Mouse (Mus musculus) spleen, embryonic (tissue): ENCODE data around the gene Wdr60.

Experiments used
- CTCF ChIA-PET: fragments of 350-600 bp; sonication (Branson Sonifier 250); formaldehyde crosslinking; loops from one replicate; lab custom pipeline; 2022; lab: Charles Lee

The Wdr60 gene

GRCm38 (mm10) chr12:116269450-116269849, 6.6 kb upstream of the Wdr60 start:
- CTCF ChIA-PET: no interaction called here

DNA sequence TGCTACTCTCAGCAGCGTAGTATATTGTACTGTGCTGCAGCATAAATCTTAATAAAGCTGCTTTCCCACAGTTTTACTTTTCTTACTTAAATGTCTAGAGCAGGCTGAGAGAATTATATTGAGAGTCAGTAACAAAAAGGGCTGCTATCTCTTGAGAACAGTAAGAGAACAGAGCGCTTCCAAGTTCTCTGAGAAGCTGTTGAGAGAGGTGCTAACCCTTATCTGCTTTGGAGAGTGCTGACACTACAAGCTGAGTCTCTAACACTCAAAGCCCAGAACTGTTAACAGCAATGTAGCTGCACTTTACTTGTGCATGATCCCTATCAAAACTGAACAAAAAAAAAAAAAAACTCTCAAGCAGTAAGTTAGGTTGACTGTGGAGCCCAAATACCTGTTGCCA, 2.5 kb upstream of the Wdr60 start:
- CTCF ChIA-PET: no interaction called here

GRCm38 (mm10) chr12:116264756-116265155, 1.9 kb upstream of the Wdr60 start:
- CTCF ChIA-PET: interaction anchor here (0.7 kb wide), 1 partner anchor 18 kb away, joined by 3 read pairs; no protein-coding TSS in a partner anchor

DNA sequence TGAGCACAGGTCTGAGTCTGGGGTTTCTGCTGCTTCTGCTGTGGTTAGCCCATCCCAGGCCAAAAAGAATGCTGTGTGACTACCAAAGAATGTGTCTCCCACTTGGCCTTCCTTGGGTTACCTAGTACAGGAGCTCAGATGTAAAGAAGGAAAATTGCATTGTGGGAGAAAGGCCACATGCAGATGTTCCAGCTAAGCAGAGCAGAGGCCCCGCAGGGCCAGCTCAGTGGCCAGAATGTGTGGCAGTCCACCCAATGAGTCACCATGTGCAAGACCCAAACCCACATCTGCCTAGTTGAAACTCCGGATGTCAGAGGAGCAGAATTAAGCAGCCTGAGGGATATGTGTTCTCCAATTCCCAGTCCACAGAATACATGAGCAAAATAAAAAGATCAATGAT, 4.5 kb downstream of the Wdr60 start:
- CTCF ChIA-PET: no interaction called here

DNA sequence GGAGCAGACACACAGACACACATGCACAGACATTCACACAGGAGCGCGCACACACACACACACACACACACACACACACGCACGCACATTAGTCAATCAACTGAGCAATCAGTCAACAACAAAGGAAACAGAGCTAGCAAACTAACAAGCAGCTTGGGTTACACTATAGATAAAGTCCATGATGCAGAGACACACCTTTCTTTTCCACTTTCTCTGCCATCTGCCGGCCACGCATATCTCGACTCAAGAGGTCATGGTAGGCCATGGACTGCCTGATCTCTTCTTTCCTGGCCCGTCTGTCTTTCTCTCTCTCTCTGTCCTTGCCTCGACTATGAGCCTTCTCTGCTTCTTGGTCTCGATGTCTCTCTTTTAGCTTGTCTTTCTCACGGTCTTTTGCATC, 7.2 kb downstream of the Wdr60 start:
- CTCF ChIA-PET: no interaction called here

DNA sequence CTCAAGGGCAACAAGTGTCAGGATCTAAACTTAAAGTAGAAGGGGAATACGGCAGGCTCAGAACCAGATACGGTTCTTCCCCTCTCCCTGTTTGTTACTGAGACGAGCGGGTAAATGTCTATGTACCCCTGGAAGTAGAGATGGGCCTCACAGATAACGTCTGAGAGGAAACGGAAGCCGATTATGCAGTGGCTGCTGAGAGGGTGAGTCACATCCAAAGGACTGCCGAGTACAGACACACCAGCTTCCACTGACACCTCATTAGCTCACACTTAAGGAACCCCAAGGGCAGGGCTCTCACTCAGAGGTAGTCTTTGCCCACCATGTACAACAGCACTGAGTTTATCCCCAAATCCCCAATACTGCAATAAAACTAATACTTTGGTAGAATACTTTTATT, 8.2 kb downstream of the Wdr60 start:
- CTCF ChIA-PET: interaction anchor here (0.6 kb wide), 1 partner anchor 26 kb away, joined by 6 read pairs; no protein-coding TSS in a partner anchor

GRCm38 (mm10) chr12:116244601-116245000, 18.2 kb downstream of the Wdr60 start:
- CTCF ChIA-PET: no interaction called here

- CTCF ChIA-PET: no interaction called here
Observed at GRCm38 (mm10) chr12:116238803-116239202, 24.0 kb downstream of the Wdr60 start.

DNA sequence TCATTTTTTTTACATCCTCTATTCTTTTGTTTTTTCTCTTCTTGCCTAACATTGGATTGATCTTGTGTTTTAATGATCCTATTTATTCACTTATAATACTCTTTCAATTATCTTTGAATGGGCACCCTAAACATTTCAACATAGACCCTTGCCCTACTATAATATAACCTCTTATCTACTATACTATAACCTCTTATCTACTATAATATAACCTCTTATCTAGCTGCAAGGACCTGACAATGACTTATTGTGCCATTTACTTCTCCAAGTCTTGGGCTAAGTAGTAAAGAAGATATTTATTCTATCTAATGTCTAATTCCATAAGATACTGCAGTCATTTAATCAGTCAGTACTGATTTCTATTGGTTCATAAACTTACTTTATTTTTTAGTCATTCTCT, 24.5 kb downstream of the Wdr60 start:
- CTCF ChIA-PET: no interaction called here

DNA sequence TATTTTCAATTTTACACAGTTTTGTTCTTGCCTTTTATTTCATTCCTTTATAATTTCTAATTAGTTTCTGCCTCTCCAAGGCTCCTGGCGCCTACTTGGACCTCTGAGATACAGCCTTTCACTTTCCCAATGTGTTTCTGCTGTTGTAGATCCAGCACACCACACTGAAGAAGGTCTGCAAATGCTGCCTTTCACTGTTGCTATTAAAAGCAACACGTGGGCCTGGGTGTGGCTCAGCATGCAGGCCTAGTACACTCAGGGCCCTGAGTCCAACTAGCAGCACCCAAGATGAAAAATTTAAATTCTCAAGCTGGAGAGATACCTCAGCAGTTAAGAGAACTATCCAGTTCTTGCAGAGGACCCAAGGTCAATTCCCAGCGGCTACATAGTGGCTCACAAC, 26.2 kb downstream of the Wdr60 start:
- CTCF ChIA-PET: interaction anchor here (0.6 kb wide), 1 partner anchor 34 kb away, joined by 3 read pairs; no protein-coding TSS in a partner anchor

- CTCF ChIA-PET: no interaction called here
Observed at GRCm38 (mm10) chr12:116235356-116235755, 27.5 kb downstream of the Wdr60 start.

DNA sequence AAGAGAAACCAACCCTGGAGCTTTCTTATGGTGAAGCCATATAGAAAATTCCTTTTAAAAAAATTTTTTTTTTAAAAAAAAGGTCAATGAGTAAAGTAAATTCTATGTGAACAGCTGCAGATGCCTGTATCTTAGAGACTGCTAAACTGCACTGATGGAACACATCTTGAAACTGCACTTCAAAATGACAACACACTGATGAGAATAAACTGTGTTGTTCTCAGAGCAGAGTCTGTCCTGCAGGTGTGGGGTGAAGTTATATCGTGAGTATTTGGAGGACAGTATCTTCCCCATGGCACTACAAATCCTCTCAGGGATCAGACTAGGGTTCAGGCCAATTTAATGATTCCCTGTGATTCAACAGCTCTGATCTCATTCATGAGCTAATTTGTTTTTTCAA, 30.8 kb downstream of the Wdr60 start:
- CTCF ChIA-PET: no interaction called here

- CTCF ChIA-PET: no interaction called here
Observed at GRCm38 (mm10) chr12:116231612-116232011, 31.2 kb downstream of the Wdr60 start.

DNA sequence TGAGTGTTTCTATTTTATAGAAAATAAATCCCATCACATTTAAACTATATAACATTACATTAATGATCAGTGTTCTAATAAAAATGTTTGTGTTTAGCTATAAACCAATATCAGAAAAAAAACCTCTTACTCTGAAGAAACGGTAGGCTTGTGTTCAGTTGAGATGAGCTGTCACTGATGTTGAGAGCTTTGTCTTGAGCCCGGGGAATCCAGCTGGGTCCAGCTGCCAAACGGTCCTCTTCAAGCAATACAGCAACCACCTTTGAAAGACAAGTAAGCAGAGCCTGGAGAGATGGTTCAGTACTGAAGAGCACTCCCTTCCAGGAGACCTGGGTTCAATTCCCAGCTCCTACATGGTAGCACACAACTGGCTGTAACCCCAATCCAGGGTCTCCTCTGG, 33.4 kb downstream of the Wdr60 start:
- CTCF ChIA-PET: no interaction called here

- CTCF ChIA-PET: no interaction called here
Observed at GRCm38 (mm10) chr12:116226289-116227057, 36.3 kb downstream of the Wdr60 start.

- CTCF ChIA-PET: no interaction called here
Observed at GRCm38 (mm10) chr12:116223107-116223506, 39.7 kb downstream of the Wdr60 start.

DNA sequence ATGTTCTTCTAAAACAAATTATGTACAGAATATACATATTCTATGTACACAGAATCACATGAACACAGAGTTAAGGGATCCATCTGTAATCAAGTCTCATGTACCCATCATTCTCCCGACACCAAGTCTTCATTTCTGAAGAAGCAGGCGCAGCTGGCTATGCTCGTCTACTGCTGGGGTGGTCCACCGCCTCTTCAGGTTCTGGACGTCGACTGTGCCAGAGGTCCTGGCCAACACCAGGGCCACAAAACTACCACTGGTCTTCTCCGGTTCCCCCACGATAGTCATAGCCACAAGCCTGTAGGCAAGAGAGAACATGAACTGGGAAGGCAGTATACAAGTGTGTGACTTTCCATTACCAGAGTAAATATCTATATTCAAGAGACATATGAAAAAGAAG, 55.3 kb downstream of the Wdr60 start:
- CTCF ChIA-PET: no interaction called here

GRCm38 (mm10) chr12:116205726-116206125, 57.1 kb downstream of the Wdr60 start:
- CTCF ChIA-PET: no interaction called here

DNA sequence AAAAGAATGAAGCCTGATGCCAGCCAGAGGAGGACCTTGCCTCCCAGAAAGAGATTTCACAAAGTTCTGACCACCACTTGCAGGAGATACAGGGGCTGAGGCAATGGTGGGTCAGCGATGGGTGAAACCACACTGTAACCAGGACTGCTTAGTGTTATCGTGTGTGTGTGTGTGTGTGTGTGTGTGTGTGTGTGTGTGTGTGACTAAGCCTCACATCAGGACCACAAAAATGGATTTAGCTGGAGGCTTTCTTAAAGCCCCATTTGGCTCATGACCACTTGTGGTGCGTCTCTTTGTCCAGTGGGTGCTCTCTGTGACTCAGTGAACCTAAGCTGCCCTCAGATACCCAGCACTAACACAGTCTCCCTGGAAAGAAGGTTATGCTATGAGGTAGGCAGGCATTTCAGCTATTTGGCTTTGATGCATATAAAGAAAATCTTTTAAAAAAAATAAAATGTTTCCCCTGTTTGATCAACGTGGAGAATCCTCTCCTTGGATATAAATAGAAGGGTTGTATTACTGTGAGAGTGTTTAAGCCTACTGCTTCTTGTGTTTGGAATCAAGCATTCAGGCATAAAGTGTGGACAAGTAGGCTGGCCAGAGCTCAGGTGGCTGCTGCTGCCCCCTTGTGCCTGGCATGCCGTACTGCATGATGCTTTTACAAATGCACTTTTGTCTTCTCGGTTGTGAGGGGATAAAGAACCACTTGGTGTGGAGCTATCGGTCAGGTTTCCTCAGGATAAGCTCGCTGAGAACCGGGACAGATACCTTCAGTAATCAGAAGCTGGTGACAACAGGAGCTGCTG, 60.4 kb downstream of the Wdr60 start:
- CTCF ChIA-PET: interaction anchor here (0.6 to 1.3 kb wide), 4 partner anchors 35 to 156 kb away, joined by 3 read pairs; no protein-coding TSS in a partner anchor

DNA sequence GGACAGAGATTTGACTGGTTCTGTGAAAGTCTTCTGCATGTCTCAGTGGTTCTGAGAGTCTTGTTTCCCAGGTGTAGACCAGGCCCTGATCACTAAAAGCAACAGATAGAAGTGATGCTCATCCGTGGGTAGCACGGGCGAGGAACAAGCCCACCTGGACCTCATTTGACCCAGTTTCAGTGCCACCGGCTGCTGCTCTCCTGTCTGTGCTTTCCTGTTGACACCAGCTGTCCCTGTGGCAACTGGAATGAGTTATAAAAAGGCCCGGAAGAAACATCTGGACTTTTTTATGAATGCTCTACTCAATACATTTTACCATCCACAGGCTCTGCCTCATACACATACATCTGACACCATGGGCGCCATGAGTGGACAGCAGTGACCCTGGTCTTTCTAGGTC, 64.0 kb downstream of the Wdr60 start:
- CTCF ChIA-PET: no interaction called here

DNA sequence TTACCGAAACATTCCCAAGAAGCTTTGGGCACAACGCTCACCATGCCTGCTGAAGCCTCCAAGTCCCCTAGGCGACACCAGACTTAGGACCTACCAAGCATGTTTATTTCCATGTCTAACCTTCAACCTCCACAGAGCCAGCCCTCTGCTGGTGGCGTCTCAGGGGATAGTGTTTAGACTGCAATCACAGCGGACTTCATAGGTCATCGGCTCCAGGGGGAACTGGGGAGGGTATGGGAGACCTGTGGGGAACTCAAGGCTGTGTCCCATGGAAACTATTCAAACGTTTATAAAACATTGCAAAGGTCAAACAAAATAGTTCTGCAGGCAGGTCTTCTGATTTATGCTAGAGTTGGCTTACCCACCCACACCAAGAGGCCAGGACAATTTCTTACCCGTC, 66.6 kb downstream of the Wdr60 start:
- CTCF ChIA-PET: interaction anchor here (0.6 kb wide), 1 partner anchor 102 kb away, joined by 7 read pairs; no protein-coding TSS in a partner anchor

DNA sequence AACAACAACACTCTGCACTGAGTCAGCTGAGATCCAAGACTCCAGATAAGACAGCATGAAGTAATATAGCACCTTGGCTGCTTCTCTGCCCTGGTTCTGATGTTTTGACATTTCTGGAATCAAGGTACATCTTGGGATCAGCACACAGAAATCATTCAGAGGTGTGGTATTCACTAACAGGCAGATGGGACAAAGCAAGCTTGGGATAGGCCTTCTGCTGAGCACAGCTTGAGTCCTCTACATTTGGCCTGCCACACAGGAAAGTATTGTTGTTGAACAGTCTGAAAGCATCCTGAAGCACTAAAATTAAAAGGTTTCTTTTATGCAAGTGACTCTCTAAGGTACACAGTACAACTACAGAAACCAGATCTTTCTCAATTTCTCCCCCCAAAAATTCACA, 68.2 kb downstream of the Wdr60 start:
- CTCF ChIA-PET: no interaction called here

GRCm38 (mm10) chr12:116193952-116194351, 68.9 kb downstream of the Wdr60 start:
- CTCF ChIA-PET: no interaction called here
